Mouse (Mus musculus): ENCODE results near the gene Mri1.
A peak's percentile ranks its signal among the peaks of the same experiment; 100 is the strongest.
"Not testable (repeated sequence)": the region's sequence is repeated elsewhere in the genome, so short reads cannot be mapped to it uniquely, and the experiment has no call there.

The Mri1 gene

GRCm38 (mm10) chr8:84256822-84257610 lies at the start of gene Mri1:
Gene Mri1, minus strand, starts transcription at chr8:84257326.
- DNase-seq (ENCODE audit: low read depth, low spot score), result peak; percentile 86

GRCm38 (mm10) chr8:84303951-84304350 lies 46.8 kb upstream of the Mri1 start:
- DNase-seq (ENCODE audit: low read depth, low spot score), result no peak

- DNase-seq (ENCODE audit: low read depth, low spot score), result no peak
These were observed 40.1 kb upstream of the Mri1 start for GRCm38 (mm10) chr8:84297029-84297785.

GRCm38 (mm10) chr8:84291688-84292087 lies 34.6 kb upstream of the Mri1 start:
- DNase-seq (ENCODE audit: low read depth, low spot score), result peak; percentile 40

- no peak for DNase-seq (ENCODE audit: low read depth, low spot score)
These were observed 34.0 kb upstream of the Mri1 start for GRCm38 (mm10) chr8:84291086-84291485.

GRCm38 (mm10) chr8:84288892-84289291 lies 31.8 kb upstream of the Mri1 start:
- DNase-seq (ENCODE audit: low read depth, low spot score), result no peak

- DNase-seq (ENCODE audit: low read depth, low spot score), result not testable (repeated sequence)
These were observed 28.5 kb upstream of the Mri1 start for GRCm38 (mm10) chr8:84285665-84286064.

GRCm38 (mm10) chr8:84284608-84285063 lies 27.5 kb upstream of the Mri1 start:
- DNase-seq (ENCODE audit: low read depth, low spot score), result no peak

- no peak for DNase-seq (ENCODE audit: low read depth, low spot score)
These were observed 23.7 kb upstream of the Mri1 start for GRCm38 (mm10) chr8:84280777-84281176.

GRCm38 (mm10) chr8:84276447-84276846 lies 19.3 kb upstream of the Mri1 start:
- no peak for DNase-seq (ENCODE audit: low read depth, low spot score)

- DNase-seq (ENCODE audit: low read depth, low spot score), result no peak
These were observed 16.8 kb upstream of the Mri1 start for GRCm38 (mm10) chr8:84273968-84274367.

- no peak for DNase-seq (ENCODE audit: low read depth, low spot score)
These were observed 15.2 kb upstream of the Mri1 start for GRCm38 (mm10) chr8:84272302-84272701.

GRCm38 (mm10) chr8:84269950-84270773 lies 13.0 kb upstream of the Mri1 start, which contains the start of gene Ccdc130:
Gene Ccdc130, minus strand, starts transcription at chr8:84270380.
- peak; percentile 99 for DNase-seq (ENCODE audit: low read depth, low spot score)

GRCm38 (mm10) chr8:84261098-84261497 lies 4.0 kb upstream of the Mri1 start:
- no peak for DNase-seq (ENCODE audit: low read depth, low spot score)

GRCm38 (mm10) chr8:84256458-84256821 lies 686 bp downstream of the Mri1 start:
- no peak for DNase-seq (ENCODE audit: low read depth, low spot score)

- no peak for DNase-seq (ENCODE audit: low read depth, low spot score)
These were observed 1.3 kb downstream of the Mri1 start for GRCm38 (mm10) chr8:84255858-84256257.

- peak; percentile 80 for DNase-seq (ENCODE audit: low read depth, low spot score)
These were observed 7.6 kb downstream of the Mri1 start, which contains the start of gene D8Ertd738e for GRCm38 (mm10) chr8:84249257-84250170. Gene D8Ertd738e, minus strand, starts transcription at chr8:84249719.

- DNase-seq (ENCODE audit: low read depth, low spot score), result no peak
These were observed 15.3 kb downstream of the Mri1 start for GRCm38 (mm10) chr8:84241821-84242220.

GRCm38 (mm10) chr8:84241167-84241566 lies 16.0 kb downstream of the Mri1 start:
- no peak for DNase-seq (ENCODE audit: low read depth, low spot score)

GRCm38 (mm10) chr8:84237542-84238229 lies 19.4 kb downstream of the Mri1 start:
- DNase-seq (ENCODE audit: low read depth, low spot score), result no peak
